Mouse (Mus musculus) testis, adult 10 weeks (tissue): ENCODE results near the gene Olfr820. TPM values are rescaled to one million over a fixed set of nuclear protein-coding genes. Genes with fewer than 3 reads are reported as not detected.

Experiments used
- polyA plus RNA-seq: library from polyadenylated mRNA; stranded (reverse); fragments of 350-450 nt; fragmentation: Illumina TruSeq; extraction: RNeasy Lipid Tissue Mini Kit (QIAGEN cat#74804); gene quantifications from one replicate; pipeline ENCODE4 v1.2.3, GENCODE M21; 2014; ENCODE audit warnings: low read depth, low replicate concordance

Gene Olfr820
- polyA plus RNA-seq = not detected

DNA sequence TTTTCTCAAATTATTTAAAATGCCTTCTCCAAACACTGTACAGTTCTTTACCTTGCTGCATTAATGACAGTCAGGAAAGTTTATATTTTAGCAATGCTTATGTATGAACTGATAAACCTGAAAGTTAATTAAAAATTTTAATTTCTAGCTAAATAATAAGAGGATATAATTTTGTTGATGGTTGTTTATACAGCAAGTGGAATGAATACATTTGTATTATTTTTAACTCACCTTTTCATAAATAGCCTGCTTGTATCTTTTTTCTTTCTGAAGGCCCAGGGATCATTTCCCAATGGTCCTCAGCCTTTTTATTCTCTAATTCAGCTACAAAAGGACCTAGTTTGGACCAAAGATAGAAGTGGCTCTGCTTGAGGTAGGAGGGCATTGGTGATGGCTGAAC is at the start of gene Olfr820:
Gene Olfr820 (plus strand): TSS at position 301 of the 400 bp plus-strand sequence.

DNA sequence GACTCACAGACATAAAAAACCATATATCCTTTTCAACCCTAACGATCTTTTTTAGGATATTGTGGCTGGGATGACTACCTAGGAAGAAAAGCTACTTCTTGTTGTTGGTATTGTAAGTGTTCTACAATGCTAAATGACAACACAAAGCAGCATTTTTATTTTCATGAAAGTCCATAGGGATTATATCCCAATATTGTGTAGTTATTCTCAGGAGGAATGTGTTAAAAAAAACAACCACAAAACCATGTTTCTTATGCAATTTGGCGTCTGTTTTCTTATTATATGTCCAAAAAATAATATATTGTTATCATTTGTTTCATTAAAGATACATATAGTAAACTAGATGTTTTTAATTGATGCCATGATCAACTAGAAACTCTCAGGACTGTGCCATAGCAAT is 45.3 kb upstream of the Olfr820 start, which contains the start of gene Olfr819:
Gene Olfr819 (minus strand): TSS at position 101 of the 400 bp plus-strand sequence.

DNA sequence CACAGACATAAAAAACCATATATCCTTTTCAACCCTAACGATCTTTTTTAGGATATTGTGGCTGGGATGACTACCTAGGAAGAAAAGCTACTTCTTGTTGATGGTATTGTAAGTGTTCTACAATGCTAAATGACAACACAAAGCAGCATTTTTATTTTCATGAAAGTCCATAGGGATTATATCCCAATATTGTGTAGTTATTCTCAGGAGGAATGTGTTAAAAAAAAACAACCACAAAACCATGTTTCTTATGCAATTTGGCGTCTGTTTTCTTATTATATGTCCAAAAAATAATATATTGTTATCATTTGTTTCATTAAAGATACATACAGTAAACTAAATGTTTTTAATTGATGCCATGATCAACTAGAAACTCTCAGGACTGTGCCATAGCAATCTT is 36.4 kb upstream of the Olfr820 start, which contains the start of gene Olfr247:
Gene Olfr247 (minus strand): TSS at position 101 of the 400 bp plus-strand sequence.

DNA sequence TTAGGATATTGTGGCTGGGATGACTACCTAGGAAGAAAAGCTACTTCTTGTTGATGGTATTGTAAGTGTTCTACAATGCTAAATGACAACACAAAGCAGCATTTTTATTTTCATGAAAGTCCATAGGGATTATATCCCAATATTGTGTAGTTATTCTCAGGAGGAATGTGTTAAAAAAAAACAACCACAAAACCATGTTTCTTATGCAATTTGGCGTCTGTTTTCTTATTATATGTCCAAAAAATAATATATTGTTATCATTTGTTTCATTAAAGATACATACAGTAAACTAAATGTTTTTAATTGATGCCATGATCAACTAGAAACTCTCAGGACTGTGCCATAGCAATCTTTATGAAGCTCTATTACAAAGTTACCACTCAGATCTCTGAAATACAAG is 27.5 kb upstream of the Olfr820 start, which contains the start of gene Gm10310:
Gene Gm10310 (minus strand): TSS at position 101 of the 400 bp plus-strand sequence.

GRCm38 (mm10) chr10:130030048-130030447 is 17.6 kb downstream of the Olfr820 start, which contains the start of gene Olfr821:
Gene Olfr821 (plus strand): TSS chr10:130030348.

Other genes with a start within 250 kb of the Olfr820 start
- not detected for gene Olfr808, start 247.1 kb upstream of the Olfr820 start, polyA plus RNA-seq
- not detected for gene Olfr809, start 238.0 kb upstream of the Olfr820 start, polyA plus RNA-seq
- gene Olfr810, start 217.7 kb upstream of the Olfr820 start, polyA plus RNA-seq = not detected
- not detected for gene Olfr811, start 208.2 kb upstream of the Olfr820 start, polyA plus RNA-seq
- not detected for gene Olfr812, start 166.5 kb upstream of the Olfr820 start, polyA plus RNA-seq
- not detected for gene Olfr813, start 157.3 kb upstream of the Olfr820 start, polyA plus RNA-seq
- not detected for gene Olfr814, start 132.8 kb upstream of the Olfr820 start, polyA plus RNA-seq
- gene Olfr815, start 106.8 kb upstream of the Olfr820 start, polyA plus RNA-seq = not detected
- not detected for gene Olfr816, start 97.0 kb upstream of the Olfr820 start, polyA plus RNA-seq
- not detected for gene Olfr818, start 63.5 kb upstream of the Olfr820 start, polyA plus RNA-seq
- not detected for gene Olfr819, start 45.4 kb upstream of the Olfr820 start, polyA plus RNA-seq
- gene Olfr247, start 36.5 kb upstream of the Olfr820 start, polyA plus RNA-seq = not detected
- gene Gm10310, start 27.6 kb upstream of the Olfr820 start, polyA plus RNA-seq = not detected
- gene Olfr821, start 17.7 kb downstream of the Olfr820 start, polyA plus RNA-seq = not detected
- not detected for gene Olfr822, start 58.6 kb downstream of the Olfr820 start, polyA plus RNA-seq
- gene Olfr823, start 102.8 kb downstream of the Olfr820 start, polyA plus RNA-seq = not detected
- not detected for gene Olfr824, start 117.4 kb downstream of the Olfr820 start, polyA plus RNA-seq
- gene Olfr825, start 154.1 kb downstream of the Olfr820 start, polyA plus RNA-seq = not detected
- gene Olfr826, start 171.6 kb downstream of the Olfr820 start, polyA plus RNA-seq = not detected
- gene Olfr827, start 201.8 kb downstream of the Olfr820 start, polyA plus RNA-seq = not detected